20 mouse cellular contexts compared by ENCODE assay signal in genomic region chr17:29485336-29486233, GRCm38 (mm10). TPM values are rescaled to one million over a fixed set of nuclear protein-coding genes. Genes with fewer than 3 reads are reported as not detected.
DNase-seq lines count a peak whose midpoint lies in the region; ATAC-seq and TF ChIP-seq lines count a peak whose summit lies in the region.
"Had no signal": no experiment of that assay in that cellular context is flagged by ENCODE, and none has a peak within 500 bp of the region (broad histone marks: within the 10 kb centered on the region; RNA-seq: fewer than 3 reads in every experiment).

No protein-coding gene starts in this region.

- H3K4me3 ChIP-seq in ES-Bruce4 (ENCODE audit: low read depth, low read length) (no peak overlapping the region), macrophage (ENCODE audit: inconsistent target) (no peak overlapping the region)
- no peak overlapping the region for H3K4me3 ChIP-seq in embryonic fibroblast, embryonic 13.5 days (ENCODE audit: insufficient read depth, low read length)
- no peak overlapping the region for H3K4me3 ChIP-seq in hindbrain, embryonic 11.5 days (ENCODE audit: low read depth, low read length)
- H3K4me3 ChIP-seq: embryonic facial prominence, embryonic 15.5 days; forebrain, embryonic 13.5 days; heart, embryonic 15.5 days had no signal

- DNase-seq in adrenal gland, adult 2 months: peak; percentile 72
- no peak for DNase-seq in adrenal gland, postnatal 14 days
- DNase-seq in right cerebral cortex, postnatal 10 days (ENCODE audit: low spot score in 2 of 2): no peak
- no peak for DNase-seq in embryo, embryonic 11 days
- DNase-seq in hindbrain, embryonic 11.5 days (ENCODE audit: low spot score): no peak
- DNase-seq: B cell, adult 2 months; cerebellum, adult 8-10 months; kidney, postnatal 10 days; right cerebral cortex, postnatal 25 days; thymus, adult 2 months had no signal

- no peaks in the 10 kb centered on the region for H3K4me1 ChIP-seq in ES-Bruce4 (ENCODE audit: control insufficient read depth, insufficient read depth, low read length)
- peaks cover 3% of the 10 kb centered on the region for H3K4me1 ChIP-seq in embryonic fibroblast, embryonic 13.5 days (ENCODE audit: control insufficient read depth, insufficient read depth, low read length)
- no peaks in the 10 kb centered on the region for H3K4me1 ChIP-seq in hindbrain, embryonic 11.5 days (replicated peaks; ENCODE audit: control insufficient read depth, insufficient read depth, low read length)

- H3K4me2 ChIP-seq in hindbrain, embryonic 11.5 days (replicated peaks; ENCODE audit: low read depth, low read length): no peak overlapping the region
- H3K4me2 ChIP-seq: embryonic facial prominence, embryonic 15.5 days; forebrain, embryonic 13.5 days; heart, embryonic 15.5 days; hindbrain, embryonic 14.5 days; midbrain, embryonic 11.5 days had no signal

- no peak for TF ChIP-seq EP300 in ES-Bruce4 (IDR thresholded peaks at IDR 0.05; ENCODE audit: insufficient read depth, low read depth, low read length)

- no peaks in the 10 kb centered on the region for H3K27me3 ChIP-seq in ES-Bruce4 (ENCODE audit: control insufficient read depth, insufficient read depth, low read length, poor library complexity, severe bottlenecking)
- H3K27me3 ChIP-seq in hindbrain, embryonic 11.5 days (ENCODE audit: control insufficient read depth, insufficient read depth, low read length): no peaks in the 10 kb centered on the region
- H3K27me3 ChIP-seq: embryonic facial prominence, embryonic 15.5 days; forebrain, embryonic 13.5 days; heart, embryonic 15.5 days; Patski had no signal

- peak overlapping the region; percentile 43 for H3K9ac ChIP-seq in ES-Bruce4 (ENCODE audit: low read depth, poor library complexity, severe bottlenecking)
- no peak overlapping the region for H3K9ac ChIP-seq in hindbrain, embryonic 11.5 days (ENCODE audit: low read depth, low read length)
- H3K9ac ChIP-seq: embryonic facial prominence, embryonic 15.5 days; forebrain, embryonic 13.5 days; heart, embryonic 15.5 days; hindbrain, embryonic 14.5 days had no signal

- peak overlapping the region; percentile 94 for H3K27ac ChIP-seq in ES-Bruce4 (ENCODE audit: insufficient read depth, low read length)
- peak overlapping the region; percentile 83 for H3K27ac ChIP-seq in embryonic fibroblast, embryonic 13.5 days (ENCODE audit: insufficient read depth, low read length)
- H3K27ac ChIP-seq in macrophage: peak overlapping the region; percentile 78
- H3K27ac ChIP-seq in hindbrain, embryonic 11.5 days (ENCODE audit: low read depth, low read length): no peak overlapping the region
- H3K27ac ChIP-seq: embryonic facial prominence, embryonic 15.5 days; forebrain, embryonic 13.5 days; heart, embryonic 15.5 days; hindbrain, embryonic 14.5 days had no signal

- ATAC-seq in hindbrain, embryonic 11.5 days (ENCODE audit: low FRiP score): no peak
- ATAC-seq: forebrain, embryonic 13.5 days; intestine, embryonic 16.5 days; Patski had no signal

- H3K36me3 ChIP-seq in ES-Bruce4 (ENCODE audit: control insufficient read depth, insufficient read depth, low read length, poor library complexity, severe bottlenecking): no peaks in the 10 kb centered on the region
- no peaks in the 10 kb centered on the region for H3K36me3 ChIP-seq in macrophage (ENCODE audit: inconsistent target)
- H3K36me3 ChIP-seq in hindbrain, embryonic 11.5 days (ENCODE audit: control insufficient read depth, insufficient read depth, low read length): no peaks in the 10 kb centered on the region
- H3K36me3 ChIP-seq: embryonic facial prominence, embryonic 15.5 days; heart, embryonic 15.5 days had no signal

- TF ChIP-seq POLR2A in ES-Bruce4 (IDR thresholded peaks at IDR 0.05; ENCODE audit: insufficient read depth, low read length): no peak
- TF ChIP-seq POLR2A in embryonic fibroblast, embryonic 13.5 days (IDR thresholded peaks at IDR 0.05; ENCODE audit: low read depth, low read length): no peak

- H3K79me2 ChIP-seq in macrophage (ENCODE audit: inconsistent target): peaks cover 6% of the 10 kb centered on the region; the same call in 1 of the 2 replicates

- WGBS in macrophage (ENCODE audit: missing documents): 85% methylated on average over 3 of the region's 3 CpGs
- 82% methylated on average over 3 of the region's 3 CpGs for WGBS in hindbrain, embryonic 11.5 days

- no peak for TF ChIP-seq CTCF in ES-Bruce4 (IDR thresholded peaks at IDR 0.05; ENCODE audit: low read depth, low read length)
- TF ChIP-seq CTCF in embryonic fibroblast, embryonic 13.5 days (IDR thresholded peaks at IDR 0.05; ENCODE audit: borderline replicate concordance, insufficient read depth, low read length): no peak

- no peaks in the 10 kb centered on the region for H3K9me3 ChIP-seq in ES-Bruce4 (replicated peaks; ENCODE audit: control insufficient read depth, insufficient read depth, low read length, poor library complexity, severe bottlenecking)
- no peaks in the 10 kb centered on the region for H3K9me3 ChIP-seq in hindbrain, embryonic 11.5 days (ENCODE audit: control insufficient read depth, low read length)
- H3K9me3 ChIP-seq: embryonic facial prominence, embryonic 15.5 days; forebrain, embryonic 13.5 days; heart, embryonic 15.5 days had no signal

RNA-seq across cellular contexts. Expression of gene Pim1, which starts 5.0 kb away (rescaled TPM):
- 100 to 1,000 TPM; 120 to 124 TPM for total RNA-seq in adrenal gland, adult 2 months (2021)
- 150 and 153 TPM in 2 replicates for polyA plus RNA-seq in adrenal gland, adult 2 months (2012; rRNA removed)
- 104 and 129 TPM in 2 replicates for total RNA-seq in adrenal gland, postnatal 14 days (2021)
- polyA plus RNA-seq in ES-Bruce4 (2011; ENCODE audit: insufficient read depth, insufficient read length, low read depth, missing spikeins) (348 and 350 TPM in 2 replicates), macrophage (2018) (30.0 to 53.7 TPM (median 48.6 TPM) in 3 replicates)
- polyA plus RNA-seq in embryonic fibroblast, embryonic 13.5 days (2011; ENCODE audit: insufficient read length, low read depth, missing spikeins): 27.5 and 30.7 TPM in 2 replicates
- 1,000 to 10,000 TPM in 6 of 26 experiments, 100 to 1,000 TPM in 19, 10 to 100 TPM in 1; 95.1 to 1,355 (median 578) TPM for total RNA-seq in macrophage (2018; cell fraction: chromatin; rRNA removed)
- 1,000 to 10,000 TPM in 3 of 26 experiments, 100 to 1,000 TPM in 21, 10 to 100 TPM in 2; 64.1 to 1,333 (median 331) TPM for total RNA-seq in macrophage (2018; cell fraction: cytosol; rRNA removed)
- total RNA-seq in macrophage (2018; cell fraction: nucleus; rRNA removed): 1,000 to 10,000 TPM in 10 of 26 experiments, 100 to 1,000 TPM in 15, 10 to 100 TPM in 1; 94.8 to 1,462 (median 879) TPM
- 16.8 and 18.1 TPM in 2 replicates for polyA plus RNA-seq in hindbrain, embryonic 11.5 days (2014; fragmentation: Nextera tagmentation; extraction: Ambion mirVana)
